Mouse (Mus musculus): ENCODE measurements at regions not wholly inside any gene's neighbourhood (a gene's known extent, or its start where the extent isn't known, plus 50 kb on each side); places are given as distances from the start of the nearest gene placed in this dataset.
"Not testable (repeated sequence)": the region's sequence is repeated elsewhere in the genome, so short reads cannot be mapped to it uniquely, and the experiment has no call there.

DNA sequence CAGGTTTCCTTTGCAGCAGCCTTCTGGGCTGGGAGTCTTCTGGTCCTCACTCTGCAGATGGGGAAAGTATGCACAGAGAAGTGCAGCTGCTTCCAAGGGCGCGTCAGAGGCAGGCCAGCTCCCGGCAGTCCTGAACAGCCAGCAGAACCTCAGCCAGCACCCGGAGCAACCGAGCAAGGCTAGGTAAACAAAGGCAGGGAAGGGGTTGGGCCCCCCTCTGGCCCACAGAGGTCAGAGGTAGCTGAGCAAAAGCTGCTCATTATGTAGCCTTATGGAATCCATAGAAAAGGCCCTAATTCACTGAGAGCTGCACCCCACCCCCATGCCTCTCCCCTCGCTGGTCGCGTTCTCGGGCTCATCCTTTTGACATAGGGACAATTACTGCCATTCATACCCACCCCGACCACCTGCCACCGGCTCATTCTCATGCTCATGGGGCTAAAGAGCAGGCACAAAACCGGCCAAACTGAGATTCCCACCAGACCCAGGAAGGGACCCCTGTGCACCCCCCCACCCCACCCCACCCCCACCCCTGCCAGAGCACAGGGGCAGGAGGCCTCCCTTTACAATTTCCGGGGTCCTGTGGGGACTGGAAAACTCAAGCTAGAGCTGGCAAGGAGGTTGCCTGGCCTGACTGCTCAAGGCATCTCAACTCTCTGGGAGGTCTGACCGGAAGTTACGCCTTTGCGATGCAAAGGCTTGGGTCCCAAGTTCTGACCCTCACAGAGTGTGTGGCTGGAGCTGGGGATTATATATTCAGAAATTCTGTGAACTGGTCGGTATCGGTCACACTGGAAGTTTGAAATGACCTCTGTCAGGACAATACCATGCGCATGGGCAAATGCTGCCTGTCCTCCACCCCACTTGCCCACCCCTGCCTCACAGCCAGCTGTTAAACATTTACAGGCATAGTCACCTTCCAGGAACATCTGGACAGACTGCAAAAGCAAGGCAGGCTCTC lies 59.0 kb upstream of the Fzd7 start:
- Histone ChIP-seq H3K4me3 (no peak overlapping the region), H3K9ac (ENCODE audit: low read depth, low read length) (no peak overlapping the region), H3K27me3 (ENCODE audit: control insufficient read depth, insufficient read depth, low read length) (no peaks in the 10 kb centered on the region), H3K27ac (no peak overlapping the region), H3K36me3 (ENCODE audit: control insufficient read depth, insufficient read depth, low read length) (no peaks in the 10 kb centered on the region), H3K79me2 (replicated peaks; ENCODE audit: control insufficient read depth, insufficient read depth, low read length) (no peaks in the 10 kb centered on the region), H3K4me1 (ENCODE audit: control insufficient read depth, insufficient read depth, low read length) (no peaks in the 10 kb centered on the region)
- peak; percentile 42 to 47 for DNase-seq
- 41% methylated on average over 19 of the region's 19 CpGs for WGBS
- TF ChIP-seq CTCF (IDR thresholded peaks at IDR 0.05) (no peak), POLR2A (IDR thresholded peaks at IDR 0.05; ENCODE audit: insufficient read depth, low read depth, low read length) (no peak), EP300 (IDR thresholded peaks at IDR 0.05; ENCODE audit: insufficient read depth, low read depth, low read length) (no peak)
- intact Hi-C loops (cut with DNase I) = no loop called here

DNA sequence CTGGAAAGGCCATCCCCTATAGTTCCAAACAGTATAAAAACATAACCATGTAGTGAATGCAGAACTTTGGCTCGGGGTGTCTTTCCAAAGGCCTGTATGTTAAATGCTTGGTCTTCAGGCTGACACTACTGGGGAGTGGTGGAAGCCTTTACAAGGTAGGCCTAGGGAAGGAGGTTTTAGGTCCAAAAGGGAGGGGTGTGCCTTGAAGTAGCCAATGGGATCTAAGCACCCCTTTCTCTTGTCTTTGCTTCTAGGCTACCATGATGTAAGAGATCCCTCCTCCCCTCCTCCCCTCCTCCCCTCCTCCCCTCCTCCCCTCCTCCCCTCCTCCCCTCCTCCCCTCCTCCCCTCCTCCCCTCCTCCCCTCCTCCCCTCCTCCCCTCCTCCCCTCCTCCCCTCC lies 56.5 kb upstream of the Fzd7 start:
- H3K79me2 ChIP-seq (replicated peaks; ENCODE audit: control insufficient read depth, insufficient read depth, low read length); DNase-seq; H3K36me3 ChIP-seq (ENCODE audit: control insufficient read depth, insufficient read depth, low read length); H3K4me3 ChIP-seq; H3K27me3 ChIP-seq (ENCODE audit: control insufficient read depth, insufficient read depth, low read length); intact Hi-C loops (cut with DNase I); H3K4me1 ChIP-seq (ENCODE audit: control insufficient read depth, insufficient read depth, low read length); H3K27ac ChIP-seq; H3K9ac ChIP-seq (ENCODE audit: low read depth, low read length): not testable (repeated sequence)
- WGBS = 98% methylated on average over 1 of the region's 1 CpGs

DNA sequence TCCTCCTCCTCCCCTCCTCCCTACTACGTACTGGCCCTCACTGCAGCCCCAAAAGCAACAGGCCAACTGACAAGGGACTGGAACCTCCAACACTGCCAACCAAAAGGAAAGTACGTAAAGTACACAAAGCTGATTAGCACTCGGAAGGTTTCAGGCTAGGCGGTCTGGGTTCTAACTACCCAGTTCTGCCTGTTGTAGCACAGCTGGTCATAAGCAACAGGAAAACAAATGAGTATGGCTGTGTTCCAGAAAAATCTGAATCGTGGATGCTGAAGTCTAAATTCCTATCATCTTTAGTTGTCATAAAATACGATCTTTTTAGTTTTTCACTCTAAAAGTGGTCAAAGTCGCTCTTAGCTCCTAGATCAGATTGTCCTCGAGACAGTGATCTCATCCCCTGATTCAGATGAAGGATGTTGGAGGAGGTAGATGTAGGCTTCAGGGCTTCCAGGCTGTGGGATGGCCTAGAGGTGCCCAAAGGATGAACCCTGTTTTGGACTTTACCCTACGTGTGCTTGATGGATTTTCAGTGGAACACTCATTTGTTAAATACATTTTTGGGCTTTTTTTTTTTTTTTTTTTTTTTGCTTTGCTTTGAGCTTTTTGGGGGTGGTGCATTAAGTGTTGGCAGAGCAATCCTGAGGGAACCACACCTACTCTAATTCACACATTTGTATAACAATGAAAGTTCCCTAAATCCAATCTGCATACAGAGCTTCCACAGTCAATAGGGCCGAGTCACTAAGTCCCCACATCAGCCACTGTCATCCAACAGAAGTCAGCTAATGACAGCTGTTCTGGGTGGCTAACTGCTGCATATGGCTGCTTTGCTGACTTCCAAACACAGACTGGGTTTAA lies 55.6 kb upstream of the Fzd7 start:
- Histone ChIP-seq H3K27ac (no peak overlapping the region), H3K4me3 (no peak overlapping the region), H3K9ac (ENCODE audit: low read depth, low read length) (no peak overlapping the region), H3K4me1 (ENCODE audit: control insufficient read depth, insufficient read depth, low read length) (no peaks in the 10 kb centered on the region), H3K79me2 (replicated peaks; ENCODE audit: control insufficient read depth, insufficient read depth, low read length) (no peaks in the 10 kb centered on the region), H3K36me3 (ENCODE audit: control insufficient read depth, insufficient read depth, low read length) (no peaks in the 10 kb centered on the region), H3K27me3 (ENCODE audit: control insufficient read depth, insufficient read depth, low read length) (no peaks in the 10 kb centered on the region)
- 68% methylated on average over 9 of the region's 10 CpGs for WGBS
- intact Hi-C loops (cut with DNase I) = no loop called here
- TF ChIP-seq POLR2A (IDR thresholded peaks at IDR 0.05; ENCODE audit: insufficient read depth, low read depth, low read length) (no peak), CTCF (IDR thresholded peaks at IDR 0.05) (no peak), EP300 (IDR thresholded peaks at IDR 0.05; ENCODE audit: insufficient read depth, low read depth, low read length) (no peak)
- no peak for DNase-seq

DNA sequence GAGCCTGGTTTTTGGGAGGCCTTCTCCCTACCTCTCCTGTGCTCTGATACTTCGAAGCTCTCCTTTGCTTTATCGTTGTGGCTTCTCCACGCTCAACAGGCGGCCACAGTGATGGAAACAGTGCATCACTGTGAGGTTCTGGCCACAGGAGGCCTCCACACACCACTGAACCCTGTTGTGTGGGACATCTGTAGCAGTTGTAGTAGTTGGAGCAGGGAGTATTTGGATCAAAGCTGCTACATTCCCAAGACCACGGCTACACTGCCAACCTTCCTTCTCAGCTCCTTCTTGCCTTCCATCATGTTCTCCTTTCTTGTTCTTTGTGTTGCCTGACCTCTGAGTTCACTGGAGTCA lies 55.0 kb upstream of the Fzd7 start:
- H3K79me2 ChIP-seq (replicated peaks; ENCODE audit: control insufficient read depth, insufficient read depth, low read length) = no peaks in the 10 kb centered on the region
- no peak overlapping the region for H3K9ac ChIP-seq (ENCODE audit: low read depth, low read length)
- no peaks in the 10 kb centered on the region for H3K36me3 ChIP-seq (ENCODE audit: control insufficient read depth, insufficient read depth, low read length)
- no peaks in the 10 kb centered on the region for H3K4me1 ChIP-seq (ENCODE audit: control insufficient read depth, insufficient read depth, low read length)
- H3K4me3 ChIP-seq = no peak overlapping the region
- H3K27ac ChIP-seq = no peak overlapping the region
- no peaks in the 10 kb centered on the region for H3K27me3 ChIP-seq (ENCODE audit: control insufficient read depth, insufficient read depth, low read length)
- TF ChIP-seq POLR2A (IDR thresholded peaks at IDR 0.05; ENCODE audit: insufficient read depth, low read depth, low read length) (no peak), CTCF (IDR thresholded peaks at IDR 0.05) (peak; percentile 38)
- intact Hi-C loops (cut with DNase I) = no loop called here
- DNase-seq = no peak
- 64% methylated on average over 5 of the region's 5 CpGs for WGBS

DNA sequence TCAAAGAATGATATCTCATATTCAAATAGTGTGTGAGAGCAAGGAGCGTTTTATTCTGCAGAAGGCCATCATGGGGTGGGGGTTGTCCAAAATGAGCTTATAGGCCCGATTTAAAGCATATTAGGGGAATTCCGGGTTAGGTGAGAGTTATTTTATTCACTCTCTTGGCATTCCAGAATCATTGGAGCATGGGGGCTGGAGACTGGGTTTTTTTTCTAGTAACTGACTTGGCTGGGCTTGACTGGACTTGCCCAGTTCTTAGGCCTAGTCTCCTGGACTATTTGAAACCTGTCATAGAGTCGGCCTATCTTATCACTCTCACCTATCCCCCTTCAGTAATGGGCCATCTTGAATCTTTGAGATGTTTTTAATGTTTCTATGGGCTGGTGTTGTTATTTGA lies 52.9 kb upstream of the Fzd7 start:
- 83% methylated on average over 4 of the region's 4 CpGs for WGBS
- H3K36me3 ChIP-seq (ENCODE audit: control insufficient read depth, insufficient read depth, low read length) = no peaks in the 10 kb centered on the region
- no peak overlapping the region for H3K27ac ChIP-seq
- no peak for TF ChIP-seq POLR2A (IDR thresholded peaks at IDR 0.05; ENCODE audit: insufficient read depth, low read depth, low read length)
- TF ChIP-seq EP300 (IDR thresholded peaks at IDR 0.05; ENCODE audit: insufficient read depth, low read depth, low read length) = no peak
- TF ChIP-seq CTCF (IDR thresholded peaks at IDR 0.05) = no peak
- no peak for DNase-seq
- intact Hi-C loops (cut with DNase I) = no loop called here
- H3K27me3 ChIP-seq (ENCODE audit: control insufficient read depth, insufficient read depth, low read length) = no peaks in the 10 kb centered on the region
- no peak overlapping the region for H3K4me3 ChIP-seq
- no peak overlapping the region for H3K9ac ChIP-seq (ENCODE audit: low read depth, low read length)
- no peaks in the 10 kb centered on the region for H3K79me2 ChIP-seq (replicated peaks; ENCODE audit: control insufficient read depth, insufficient read depth, low read length)
- H3K4me1 ChIP-seq (ENCODE audit: control insufficient read depth, insufficient read depth, low read length) = peaks cover 2% of the 10 kb centered on the region; the same call in 1 of the 2 replicates

DNA sequence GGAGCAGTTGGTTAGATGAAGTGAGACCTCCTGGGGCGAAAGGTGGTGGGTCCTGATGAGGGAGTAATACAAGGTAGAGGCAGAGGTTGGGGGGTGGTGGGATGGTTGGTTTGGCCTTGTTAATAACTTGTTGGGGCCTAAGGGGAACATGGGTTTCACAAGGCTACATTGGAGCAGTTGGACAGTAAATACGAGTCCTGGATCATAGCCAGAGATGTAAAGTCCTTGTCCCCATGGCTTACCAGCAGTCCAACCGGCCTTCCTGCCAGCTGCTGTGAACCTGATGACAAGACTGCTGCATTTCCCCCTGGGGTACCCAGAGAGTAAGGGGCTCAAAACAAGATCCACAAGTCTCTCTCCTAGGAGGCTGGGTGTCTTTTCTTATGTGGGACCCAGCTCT lies 52.0 kb upstream of the Fzd7 start:
- H3K9ac ChIP-seq (ENCODE audit: low read depth, low read length) = no peak overlapping the region
- H3K4me1 ChIP-seq (ENCODE audit: control insufficient read depth, insufficient read depth, low read length) = peaks cover 2% of the 10 kb centered on the region; the same call in 1 of the 2 replicates
- TF ChIP-seq POLR2A (IDR thresholded peaks at IDR 0.05; ENCODE audit: insufficient read depth, low read depth, low read length) (no peak), CTCF (IDR thresholded peaks at IDR 0.05) (no peak), EP300 (IDR thresholded peaks at IDR 0.05; ENCODE audit: insufficient read depth, low read depth, low read length) (no peak)
- 81% methylated on average over 3 of the region's 3 CpGs for WGBS
- intact Hi-C loops (cut with DNase I) = no loop called here
- no peaks in the 10 kb centered on the region for H3K27me3 ChIP-seq (ENCODE audit: control insufficient read depth, insufficient read depth, low read length)
- no peaks in the 10 kb centered on the region for H3K36me3 ChIP-seq (ENCODE audit: control insufficient read depth, insufficient read depth, low read length)
- H3K79me2 ChIP-seq (replicated peaks; ENCODE audit: control insufficient read depth, insufficient read depth, low read length) = no peaks in the 10 kb centered on the region
- no peak for DNase-seq
- H3K27ac ChIP-seq = no peak overlapping the region
- no peak overlapping the region for H3K4me3 ChIP-seq

Data from heart, adult 2 months (tissue).